In genomic region chr13:54794843-54795242, GRCm38 (mm10) we compare ENCODE assay signal across 21 mouse cellular contexts. TPM values are rescaled to one million over a fixed set of nuclear protein-coding genes. Genes with fewer than 3 reads are reported as not detected.
A peak's percentile ranks its signal among the peaks of the same experiment; 100 is the strongest.
DNase-seq lines count a peak whose midpoint lies in the region; ATAC-seq and TF ChIP-seq lines count a peak whose summit lies in the region.
"Had no signal": no experiment of that assay in that cellular context is flagged by ENCODE, and none has a peak within 500 bp of the region (broad histone marks: within the 10 kb centered on the region; RNA-seq: fewer than 3 reads in every experiment).

No protein-coding gene starts in this region.

- no peak overlapping the region for H3K27ac ChIP-seq in intestine, postnatal 0 days (ENCODE audit: low read depth, low read length)
- H3K27ac ChIP-seq in intestine, embryonic 15.5 days: no peak overlapping the region
- H3K27ac ChIP-seq: forebrain, embryonic 13.5 days; heart, embryonic 15.5 days; hindbrain, embryonic 10.5 days; kidney, embryonic 15.5 days; limb, embryonic 13.5 days; liver, embryonic 15.5 days; stomach, embryonic 15.5 days had no signal

- H3K4me1 ChIP-seq in intestine, postnatal 0 days (replicated peaks; ENCODE audit: control insufficient read depth, insufficient read depth, low read length): no peaks in the 10 kb centered on the region
- H3K4me1 ChIP-seq in intestine, embryonic 15.5 days (replicated peaks): peaks cover 8% of the 10 kb centered on the region

- H3K27me3 ChIP-seq in intestine, postnatal 0 days (replicated peaks; ENCODE audit: control insufficient read depth, insufficient read depth, low read length): 0 out of 2 replicates have a peak, but pooled peaks cover 4% of the 10 kb centered on the region
- peaks cover 3% of the 10 kb centered on the region for H3K27me3 ChIP-seq in intestine, embryonic 15.5 days (replicated peaks)
- H3K27me3 ChIP-seq: stomach, embryonic 15.5 days had no signal

- no peak for ATAC-seq in intestine, postnatal 0 days
- ATAC-seq in intestine, embryonic 15.5 days: no peak
- ATAC-seq: forebrain, embryonic 13.5 days; inflammation-experienced regulatory T-cells, adult 6 months had no signal

- H3K4me3 ChIP-seq in intestine, postnatal 0 days (ENCODE audit: low read depth, low read length): no peak overlapping the region
- no peak overlapping the region for H3K4me3 ChIP-seq in intestine, embryonic 15.5 days (replicated peaks)
- H3K4me3 ChIP-seq: forebrain, embryonic 13.5 days; heart, embryonic 15.5 days; hindbrain, embryonic 10.5 days; kidney, embryonic 15.5 days; limb, embryonic 13.5 days; liver, embryonic 15.5 days; stomach, embryonic 15.5 days had no signal

- TF ChIP-seq CTCF in intestine, postnatal 0 days (IDR thresholded peaks at IDR 0.05; ENCODE audit: low read depth): peak; percentile 44; the same call in 1 of the 2 replicates

- 55% methylated on average over 5 of the region's 5 CpGs for WGBS in intestine, postnatal 0 days
- WGBS in intestine, embryonic 15.5 days: 47% methylated on average over 5 of the region's 5 CpGs

- DNase-seq in lung, postnatal 10 days: peak; percentile 49
- DNase-seq in lung, postnatal 25 days (ENCODE audit: low spot score): no peak
- peak; percentile 64 for DNase-seq in NIH3T3 (ENCODE audit: low read depth)
- DNase-seq in retina, postnatal 1 day: peak; percentile 19
- no peak for DNase-seq in adrenal gland, postnatal 4 days (ENCODE audit: low spot score in 2 of 2)
- DNase-seq: adrenal gland, postnatal 25 days; cerebellum, postnatal 14 days; midbrain, embryonic 14.5 days; spleen, adult 18-20 months; thymus, postnatal 14 days had no signal

- no peaks in the 10 kb centered on the region for H3K9me3 ChIP-seq in intestine, postnatal 0 days (ENCODE audit: control insufficient read depth)
- no peaks in the 10 kb centered on the region for H3K9me3 ChIP-seq in intestine, embryonic 15.5 days
- H3K9me3 ChIP-seq: forebrain, embryonic 13.5 days; heart, embryonic 15.5 days; hindbrain, embryonic 10.5 days; kidney, embryonic 15.5 days; limb, embryonic 13.5 days; liver, embryonic 15.5 days; stomach, embryonic 15.5 days had no signal

- no peaks in the 10 kb centered on the region for H3K36me3 ChIP-seq in intestine, postnatal 0 days (ENCODE audit: control insufficient read depth, insufficient read depth)
- H3K36me3 ChIP-seq in intestine, embryonic 15.5 days: no peaks in the 10 kb centered on the region
- H3K36me3 ChIP-seq: heart, embryonic 15.5 days; hindbrain, embryonic 10.5 days; kidney, embryonic 15.5 days; limb, embryonic 13.5 days; liver, embryonic 15.5 days; stomach, embryonic 15.5 days had no signal

- H3K4me2 ChIP-seq in intestine, postnatal 0 days (replicated peaks; ENCODE audit: low read depth): no peak overlapping the region
- no peak overlapping the region for H3K4me2 ChIP-seq in intestine, embryonic 15.5 days (replicated peaks)
- H3K4me2 ChIP-seq: forebrain, embryonic 13.5 days; heart, embryonic 15.5 days; kidney, embryonic 15.5 days; limb, embryonic 13.5 days; liver, embryonic 15.5 days; stomach, embryonic 15.5 days had no signal

- H3K9ac ChIP-seq in intestine, postnatal 0 days (ENCODE audit: low read depth, low read length): no peak overlapping the region
- H3K9ac ChIP-seq in intestine, embryonic 15.5 days: no peak overlapping the region
- H3K9ac ChIP-seq: forebrain, embryonic 13.5 days; heart, embryonic 15.5 days; kidney, embryonic 15.5 days; limb, embryonic 13.5 days; liver, embryonic 15.5 days; stomach, embryonic 15.5 days had no signal

RNA-seq across cellular contexts. Expression of gene Tspan17, which starts 5.7 kb away (rescaled TPM):
- 14.8 and 15.2 TPM in 2 replicates for polyA plus RNA-seq in intestine, postnatal 0 days (2015; fragmentation: Nextera tagmentation; extraction: Ambion mirVana)
- 13.9 TPM in 2 replicates for polyA plus RNA-seq in intestine, embryonic 15.5 days (2015; fragmentation: Nextera tagmentation; extraction: Ambion mirVana)
- total RNA-seq in adrenal gland, postnatal 4 days (2021): 10 to 100 TPM; 33.0 to 38.4 TPM

RNA-seq across cellular contexts. Expression of gene Eif4e1b, which starts 11.0 kb away (rescaled TPM):
- polyA plus RNA-seq in intestine, postnatal 0 days (2015; fragmentation: Nextera tagmentation; extraction: Ambion mirVana): not detected in 2 replicates
- not detected in 2 replicates for polyA plus RNA-seq in intestine, embryonic 15.5 days (2015; fragmentation: Nextera tagmentation; extraction: Ambion mirVana)
- total RNA-seq in adrenal gland, postnatal 4 days (2021): not detected
- total RNA-seq: adrenal gland, postnatal 25 days had no signal
- polyA plus RNA-seq: forebrain, embryonic 13.5 days; gonadal fat pad, adult 2 months; heart, embryonic 15.5 days; hindbrain, embryonic 10.5 days; inflammation-experienced regulatory T-cells, adult 6 months; kidney, embryonic 15.5 days; limb, embryonic 13.5 days; liver, embryonic 15.5 days; midbrain, embryonic 14.5 days; stomach, embryonic 15.5 days had no signal

RNA-seq across cellular contexts. Expression of gene Sncb, which starts 28.4 kb away (rescaled TPM):
- polyA plus RNA-seq in intestine, postnatal 0 days (2015; fragmentation: Nextera tagmentation; extraction: Ambion mirVana): 0.22 and 0.37 TPM in 2 replicates
- 0.24 and 0.42 TPM in 2 replicates for polyA plus RNA-seq in intestine, embryonic 15.5 days (2015; fragmentation: Nextera tagmentation; extraction: Ambion mirVana)
- 1 to 10 TPM; 3.9 to 4.7 TPM for total RNA-seq in adrenal gland, postnatal 4 days (2021)
- polyA plus RNA-seq: gonadal fat pad, adult 2 months; heart, embryonic 15.5 days; limb, embryonic 13.5 days; liver, embryonic 15.5 days had no signal

RNA-seq across cellular contexts. Expression of gene Gprin1, which starts 45.2 kb away (rescaled TPM):
- 0.50 and 0.59 TPM in 2 replicates for polyA plus RNA-seq in intestine, postnatal 0 days (2015; fragmentation: Nextera tagmentation; extraction: Ambion mirVana)
- polyA plus RNA-seq in intestine, embryonic 15.5 days (2015; fragmentation: Nextera tagmentation; extraction: Ambion mirVana): 0.53 and 0.82 TPM in 2 replicates
- 10 to 100 TPM; 10.4 to 10.5 TPM for total RNA-seq in adrenal gland, postnatal 4 days (2021)
- polyA plus RNA-seq: inflammation-experienced regulatory T-cells, adult 6 months had no signal

Comparison
In these comparisons a context has a peak if more than half of its experiments do, and no peak if none do; other contexts are left out.
1. DNase-seq: peak in lung, postnatal 10 days (single experiment), NIH3T3 (single experiment) and retina, postnatal 1 day (single experiment); none in lung, postnatal 25 days (single experiment) and adrenal gland, postnatal 4 days (0 of 2).